Mouse (Mus musculus): ENCODE data around the gene Gipr.

DNA sequence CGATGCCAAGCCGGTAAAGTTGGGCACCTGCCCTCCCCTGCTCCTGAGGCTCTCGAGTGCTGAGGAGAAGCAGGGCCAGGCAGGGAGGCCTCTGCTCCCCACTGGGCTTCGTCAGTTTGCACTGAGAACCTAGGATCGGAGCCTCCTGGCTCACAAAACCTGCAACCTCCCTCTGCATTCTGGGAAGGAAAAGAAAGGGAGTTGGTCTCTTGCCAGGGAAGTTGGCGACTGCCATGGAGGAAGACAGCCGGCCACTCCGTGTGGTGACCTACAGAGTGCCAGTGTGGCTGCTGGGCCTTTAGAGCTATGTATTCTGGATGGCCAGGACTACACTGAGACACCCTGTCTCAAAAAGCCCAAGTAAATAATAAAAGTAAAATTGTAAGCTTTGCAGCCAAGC lies 11.1 kb downstream of the Gipr start:
- TF ChIP-seq ZNF384 (IDR thresholded peaks at IDR 0.05; ENCODE audit: low read depth, low read length), result no peak
- TF ChIP-seq MAFK (IDR thresholded peaks at IDR 0.05; ENCODE audit: insufficient read depth, low read depth, low read length), result no peak
- TF ChIP-seq HCFC1 (IDR thresholded peaks at IDR 0.05; ENCODE audit: borderline replicate concordance, insufficient read depth, low read length), result no peak
- no peak for TF ChIP-seq ZC3H11A (IDR thresholded peaks at IDR 0.05; ENCODE audit: borderline replicate concordance, low read depth, low read length)
- no peak for TF ChIP-seq CHD2 (IDR thresholded peaks at IDR 0.05; ENCODE audit: low read depth, low read length)

Data from ES-E14 (cell line).